25 mouse cellular contexts compared by ENCODE assay signal in genomic region chr16:87708570-87708969, GRCm38 (mm10). TPM values are rescaled to one million over a fixed set of nuclear protein-coding genes. Genes with fewer than 3 reads are reported as not detected.
DNase-seq lines count a peak whose midpoint lies in the region; ATAC-seq and TF ChIP-seq lines count a peak whose summit lies in the region.
"Had no signal": no experiment of that assay in that cellular context is flagged by ENCODE, and none has a peak within 500 bp of the region (broad histone marks: within the 10 kb centered on the region; RNA-seq: fewer than 3 reads in every experiment).

No protein-coding gene starts in this region.

- peaks cover 30% of the 10 kb centered on the region for H3K4me1 ChIP-seq in kidney, embryonic 16.5 days (ENCODE audit: insufficient read depth, low read length)
- peaks cover 23% of the 10 kb centered on the region for H3K4me1 ChIP-seq in kidney, embryonic 14.5 days (ENCODE audit: control insufficient read depth, insufficient read depth, low read length)
- peaks cover 80 to 88% of the 10 kb centered on the region in 2 experiments for H3K4me1 ChIP-seq in liver, embryonic 14.5 days (replicated peaks; ENCODE audit: control insufficient read depth in 2 of 2, insufficient read depth in 2 of 2, low read length in 1 of 2)
- H3K4me1 ChIP-seq in liver, postnatal 0 days (ENCODE audit: insufficient read depth): peaks cover 86% of the 10 kb centered on the region
- H3K4me1 ChIP-seq in liver, embryonic 15.5 days (replicated peaks): peaks cover 100% of the 10 kb centered on the region

- H3K27me3 ChIP-seq in kidney, embryonic 16.5 days (ENCODE audit: insufficient read depth, low read length): no peaks in the 10 kb centered on the region
- H3K27me3 ChIP-seq in kidney, embryonic 14.5 days (ENCODE audit: control insufficient read depth, insufficient read depth, low read length): no peaks in the 10 kb centered on the region
- no peaks in the 10 kb centered on the region for H3K27me3 ChIP-seq in liver, embryonic 14.5 days (ENCODE audit: control insufficient read depth, insufficient read depth, low read length)
- H3K27me3 ChIP-seq in liver, postnatal 0 days (ENCODE audit: insufficient read depth, low read length): no peaks in the 10 kb centered on the region
- H3K27me3 ChIP-seq in liver, embryonic 15.5 days: no peaks in the 10 kb centered on the region
- H3K27me3 ChIP-seq: embryonic facial prominence, embryonic 13.5 days; forebrain, embryonic 12.5 days; forebrain, embryonic 15.5 days; hindbrain, embryonic 13.5 days had no signal

- no peak for TF ChIP-seq CTCF in liver, embryonic 14.5 days (IDR thresholded peaks at IDR 0.05; ENCODE audit: low read depth)
- TF ChIP-seq CTCF in liver, postnatal 0 days (IDR thresholded peaks at IDR 0.05; ENCODE audit: low read depth): no peak

- no peak overlapping the region for H3K4me2 ChIP-seq in kidney, embryonic 16.5 days (replicated peaks; ENCODE audit: low read depth, low read length)
- no peak overlapping the region for H3K4me2 ChIP-seq in kidney, embryonic 14.5 days (replicated peaks; ENCODE audit: low read depth, low read length)
- no peak overlapping the region for H3K4me2 ChIP-seq in liver, embryonic 14.5 days (ENCODE audit: low read depth)
- no peak overlapping the region for H3K4me2 ChIP-seq in liver, postnatal 0 days (ENCODE audit: low read depth, low read length)
- H3K4me2 ChIP-seq in liver, embryonic 15.5 days: no peak overlapping the region
- H3K4me2 ChIP-seq: embryonic facial prominence, embryonic 13.5 days; forebrain, embryonic 12.5 days; forebrain, embryonic 15.5 days; hindbrain, embryonic 13.5 days had no signal

- no peak overlapping the region for H3K4me3 ChIP-seq in kidney, embryonic 16.5 days (ENCODE audit: low read length)
- H3K4me3 ChIP-seq in kidney, embryonic 14.5 days (ENCODE audit: low read length): no peak overlapping the region
- H3K4me3 ChIP-seq in liver, embryonic 14.5 days (ENCODE audit: insufficient read depth in 1 of 2, low read depth in 2 of 2, low read length in 2 of 2): no peak overlapping the region
- no peak overlapping the region for H3K4me3 ChIP-seq in liver, postnatal 0 days (ENCODE audit: low read depth, low read length)
- H3K4me3 ChIP-seq in liver, embryonic 15.5 days (replicated peaks): no peak overlapping the region
- H3K4me3 ChIP-seq: embryonic facial prominence, embryonic 10.5 days; embryonic facial prominence, embryonic 13.5 days; forebrain, embryonic 12.5 days; forebrain, embryonic 15.5 days; heart, adult 2 months; hindbrain, embryonic 10.5 days; hindbrain, embryonic 13.5 days had no signal

- no peak overlapping the region for H3K27ac ChIP-seq in kidney, embryonic 16.5 days (ENCODE audit: low read length)
- no peak overlapping the region for H3K27ac ChIP-seq in kidney, embryonic 14.5 days (ENCODE audit: low read depth, low read length)
- H3K27ac ChIP-seq in liver, embryonic 14.5 days: peak overlapping the region; percentile 35
- H3K27ac ChIP-seq in liver, postnatal 0 days (ENCODE audit: low read depth): no peak overlapping the region
- H3K27ac ChIP-seq in liver, embryonic 15.5 days (replicated peaks): peak overlapping the region; percentile 94; the same call in 1 of the 2 replicates
- H3K27ac ChIP-seq: embryonic facial prominence, embryonic 10.5 days; forebrain, embryonic 12.5 days; forebrain, embryonic 15.5 days; heart, adult 2 months; hindbrain, embryonic 10.5 days; hindbrain, embryonic 13.5 days had no signal

- peak; percentile 78 for DNase-seq in heart, adult 11 months
- DNase-seq in heart, adult 8-10 months (ENCODE audit: low spot score): no peak
- DNase-seq in liver, embryonic 14.5 days (ENCODE audit: low read depth in 3 of 3, low spot score in 3 of 3): no peak
- no peak for DNase-seq in liver, postnatal 0 days
- DNase-seq in spleen, postnatal 36 days (ENCODE audit: low spot score in 2 of 2): no peak
- DNase-seq: adrenal gland, adult 8-10 months; adrenal gland, postnatal 25 days; cerebellum, adult 11-12 months; cerebellum, adult 8-10 months; cerebellum, postnatal 10 days; cerebellum, postnatal 36 days; embryo, embryonic 11 days; gastrocnemius, postnatal 25 days; heart, postnatal 36 days had no signal

- no peak overlapping the region for H3K9ac ChIP-seq in kidney, embryonic 16.5 days (replicated peaks; ENCODE audit: low read length)
- H3K9ac ChIP-seq in kidney, embryonic 14.5 days (ENCODE audit: low read depth, low read length): no peak overlapping the region
- no peak overlapping the region; the same call in 1 of the 2 replicates for H3K9ac ChIP-seq in liver, embryonic 14.5 days (replicated peaks)
- no peak overlapping the region for H3K9ac ChIP-seq in liver, postnatal 0 days (replicated peaks)
- peak overlapping the region; percentile 3; the same call in 1 of the 2 replicates for H3K9ac ChIP-seq in liver, embryonic 15.5 days
- H3K9ac ChIP-seq: embryonic facial prominence, embryonic 13.5 days; forebrain, embryonic 12.5 days; forebrain, embryonic 15.5 days; hindbrain, embryonic 13.5 days had no signal

- WGBS in kidney, embryonic 16.5 days: 45% methylated on average over 5 of the region's 5 CpGs
- WGBS in kidney, embryonic 14.5 days: 51% methylated on average over 5 of the region's 5 CpGs
- 58% methylated on average over 5 of the region's 5 CpGs for WGBS in liver, embryonic 14.5 days (ENCODE audit: insufficient replicate concordance)
- 54% methylated on average over 5 of the region's 5 CpGs for WGBS in liver, postnatal 0 days (ENCODE audit: insufficient replicate concordance)
- WGBS in liver, embryonic 15.5 days (ENCODE audit: insufficient replicate concordance): 56% methylated on average over 5 of the region's 5 CpGs

- 0 out of 2 replicates have a peak, but pooled peaks have one; percentile 47 for ATAC-seq in kidney, embryonic 16.5 days (ENCODE audit: low FRiP score, low TSS enrichment)
- no peak for ATAC-seq in kidney, embryonic 14.5 days (ENCODE audit: low FRiP score, low TSS enrichment)
- ATAC-seq in liver, embryonic 14.5 days (ENCODE audit: insufficient read depth): no peak
- no peak for ATAC-seq in liver, postnatal 0 days
- no peak for ATAC-seq in liver, embryonic 15.5 days (ENCODE audit: insufficient read depth)
- ATAC-seq: forebrain, embryonic 15.5 days; hindbrain, embryonic 16.5 days had no signal

- TF ChIP-seq EP300 in liver, embryonic 14.5 days (IDR thresholded peaks at IDR 0.05; ENCODE audit: low read depth): no peak
- TF ChIP-seq EP300 in liver, postnatal 0 days (IDR thresholded peaks at IDR 0.05; ENCODE audit: low read depth): no peak

- H3K9me3 ChIP-seq in kidney, embryonic 16.5 days (ENCODE audit: low read length): no peaks in the 10 kb centered on the region
- no peaks in the 10 kb centered on the region for H3K9me3 ChIP-seq in kidney, embryonic 14.5 days (ENCODE audit: control insufficient read depth, low read length)
- no peaks in the 10 kb centered on the region for H3K9me3 ChIP-seq in liver, embryonic 14.5 days (ENCODE audit: control insufficient read depth, low read length)
- no peaks in the 10 kb centered on the region for H3K9me3 ChIP-seq in liver, postnatal 0 days (ENCODE audit: low read length)
- H3K9me3 ChIP-seq in liver, embryonic 15.5 days (replicated peaks): no peaks in the 10 kb centered on the region
- H3K9me3 ChIP-seq: embryonic facial prominence, embryonic 10.5 days; embryonic facial prominence, embryonic 13.5 days; forebrain, embryonic 12.5 days; forebrain, embryonic 15.5 days; hindbrain, embryonic 10.5 days; hindbrain, embryonic 13.5 days had no signal

- no peaks in the 10 kb centered on the region for H3K36me3 ChIP-seq in kidney, embryonic 16.5 days (ENCODE audit: insufficient read depth, low read length)
- no peaks in the 10 kb centered on the region for H3K36me3 ChIP-seq in kidney, embryonic 14.5 days (ENCODE audit: control insufficient read depth, insufficient read depth, low read length)
- no peaks in the 10 kb centered on the region for H3K36me3 ChIP-seq in liver, embryonic 14.5 days (replicated peaks; ENCODE audit: control insufficient read depth, insufficient read depth, low read depth)
- H3K36me3 ChIP-seq in liver, postnatal 0 days (replicated peaks; ENCODE audit: insufficient read depth, low read length): no peaks in the 10 kb centered on the region; the same call in 1 of the 2 replicates
- 0 out of 2 replicates have a peak, but pooled peaks cover 4% of the 10 kb centered on the region for H3K36me3 ChIP-seq in liver, embryonic 15.5 days (replicated peaks)
- H3K36me3 ChIP-seq: embryonic facial prominence, embryonic 13.5 days; forebrain, embryonic 12.5 days; forebrain, embryonic 15.5 days; hindbrain, embryonic 10.5 days; hindbrain, embryonic 13.5 days had no signal

RNA-seq across cellular contexts. Expression of gene Bach1, which starts 9.8 kb away (rescaled TPM):
- 10 to 100 TPM; 19.3 to 30.9 (median 28.2) TPM for total RNA-seq in heart, adult 8-10 months (2022)
- polyA plus RNA-seq in kidney, embryonic 16.5 days (2015; fragmentation: Nextera tagmentation; extraction: Ambion mirVana): 12.0 and 12.5 TPM in 2 replicates
- 9.8 and 19.6 TPM in 2 replicates for polyA plus RNA-seq in kidney, embryonic 14.5 days (2014; fragmentation: Nextera tagmentation; extraction: Ambion mirVana)
- polyA plus RNA-seq in liver, embryonic 14.5 days (2012; rRNA removed): 4.0 and 5.4 TPM in 2 replicates
- 4.2 and 5.8 TPM in 2 replicates for polyA plus RNA-seq in liver, embryonic 14.5 days (2014; fragmentation: Nextera tagmentation; extraction: Ambion mirVana)
- 5.4 and 5.9 TPM in 2 replicates for polyA plus RNA-seq in liver, postnatal 0 days (2015; fragmentation: Nextera tagmentation; extraction: Ambion mirVana)
- 6.5 and 6.9 TPM in 2 replicates for polyA plus RNA-seq in liver, embryonic 15.5 days (2015; fragmentation: Nextera tagmentation; extraction: Ambion mirVana)

Comparison
In these comparisons a context has a peak if more than half of its experiments do, and no peak if none do; other contexts are left out.
1. H3K27ac ChIP-seq: peak in liver, embryonic 14.5 days (single experiment) and liver, embryonic 15.5 days (single experiment); none in kidney, embryonic 16.5 days (single experiment), kidney, embryonic 14.5 days (single experiment) and liver, postnatal 0 days (single experiment).